Mouse (Mus musculus): ENCODE data around the gene Kcnj4. TPM values are rescaled to one million over a fixed set of nuclear protein-coding genes. Genes with fewer than 3 reads are reported as not detected.

Kcnj4 gene
- total RNA-seq, 2 experiments from 2014 or later = 207 to 223 TPM

GRCm38 (mm10) chr15:79438209-79438810, 66.7 kb downstream of the Kcnj4 start:
- intact Hi-C loops (cut with DNase I) = no loop called here
- no peak for DNase-seq (ENCODE audit: low spot score in 2 of 2)

DNA sequence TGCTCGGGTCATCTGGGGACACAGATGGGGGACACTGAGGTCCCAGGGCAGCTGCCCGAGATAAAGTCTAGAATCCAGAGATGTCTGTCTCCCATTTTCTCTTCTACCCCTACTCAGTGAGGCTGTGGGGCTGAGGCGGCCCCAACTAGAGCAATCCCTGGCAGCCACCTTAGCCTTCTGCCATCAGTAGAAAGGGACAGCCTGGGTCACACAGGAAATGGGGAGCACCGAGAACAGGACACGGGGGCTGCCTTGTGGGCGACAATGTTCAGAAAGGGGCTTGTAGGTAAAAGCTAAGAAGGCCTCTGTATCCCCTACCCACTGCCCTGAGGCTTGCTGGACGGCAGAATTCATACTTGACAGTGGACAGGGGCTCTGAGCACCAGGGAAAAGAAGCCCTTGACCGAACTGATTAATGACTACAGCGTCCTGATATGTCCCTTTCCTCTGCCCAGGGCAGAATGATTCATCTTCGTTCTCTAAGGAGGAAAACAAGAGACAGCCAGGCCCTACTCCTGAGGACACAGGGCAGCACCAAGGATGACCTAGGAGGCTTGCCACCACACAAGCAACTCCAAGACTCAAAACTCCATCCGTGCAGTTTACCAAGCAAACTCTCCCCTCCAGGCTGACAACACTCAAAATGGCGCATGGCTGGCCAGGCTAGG, 67.4 kb downstream of the Kcnj4 start:
- intact Hi-C loops (cut with DNase I) = no loop called here

GRCm38 (mm10) chr15:79436481-79436921, 68.5 kb downstream of the Kcnj4 start:
- no peak for DNase-seq (ENCODE audit: low spot score in 2 of 2)
- intact Hi-C loops (cut with DNase I) = no loop called here

More for the DNA sequence above, 67.4 kb downstream of the Kcnj4 start:
- DNase-seq (ENCODE audit: low spot score in 2 of 2) = no peak

GRCm38 (mm10) chr15:79435191-79435671, 69.8 kb downstream of the Kcnj4 start:
- no peak for DNase-seq (ENCODE audit: low spot score in 2 of 2)
- intact Hi-C loops (cut with DNase I) = no loop called here

Small RNA genes lying within 50 kb of the gene (microRNA-seq; reads per million reads assigned to microRNA genes)
- not detected for gene Gm44302

Other genes starting within 250 kb of the Kcnj4 start
- gene Baiap2l2, start 219.7 kb downstream of the Kcnj4 start, total RNA-seq (2021) = 1 to 10 TPM; 3.5 to 4.5 TPM
- gene Pla2g6, start 176.9 kb downstream of the Kcnj4 start, total RNA-seq (2021) = 10 to 100 TPM; 21.7 to 25.9 TPM
- gene Maff, start 158.6 kb downstream of the Kcnj4 start, total RNA-seq (2021) = 1 to 10 TPM; 1.6 to 2.0 TPM
- 10 to 100 TPM; 67.6 to 73.5 TPM for gene Tmem184b, start 101.7 kb downstream of the Kcnj4 start, total RNA-seq (2021)
- gene Csnk1e, start 49.7 kb downstream of the Kcnj4 start, total RNA-seq (2021) = 100 to 1,000 TPM; 135 to 154 TPM
- gene Kdelr3, start 11.2 kb upstream of the Kcnj4 start, total RNA-seq (2021) = 1 to 10 TPM in 1 of 2 experiments, under 1 TPM in 1; 0.59 to 1.1 TPM
- 100 to 1,000 TPM; 265 to 366 TPM for gene Ddx17, start 41.5 kb upstream of the Kcnj4 start, total RNA-seq (2021)
- 1 to 10 TPM; 1.3 to 1.4 TPM for gene Dmc1, start 99.9 kb upstream of the Kcnj4 start, total RNA-seq (2021)
- 10 to 100 TPM in 1 of 2 experiments, 1 to 10 TPM in 1; 8.0 to 13.2 TPM for gene Fam227a, start 153.7 kb upstream of the Kcnj4 start, total RNA-seq (2021)
- 10 to 100 TPM; 43.5 to 56.1 TPM for gene Cby1, start 154.0 kb upstream of the Kcnj4 start, total RNA-seq (2021)
- gene Tomm22, start 165.6 kb upstream of the Kcnj4 start, total RNA-seq (2021) = 10 to 100 TPM; 90.7 to 100.0 TPM
- 10 to 100 TPM; 64.0 to 69.3 TPM for gene Josd1, start 182.7 kb upstream of the Kcnj4 start, total RNA-seq (2021)
- 10 to 100 TPM; 45.1 to 47.1 TPM for gene Gtpbp1, start 185.6 kb upstream of the Kcnj4 start, total RNA-seq (2021)
- gene Sun2, start 237.3 kb upstream of the Kcnj4 start, total RNA-seq (2021) = 10 to 100 TPM; 43.2 to 47.5 TPM